Mouse (Mus musculus): ENCODE measurements at regions not wholly inside any gene's neighbourhood (a gene's known extent, or its start where the extent isn't known, plus 50 kb on each side); places are given as distances from the start of the nearest gene placed in this dataset.

DNA sequence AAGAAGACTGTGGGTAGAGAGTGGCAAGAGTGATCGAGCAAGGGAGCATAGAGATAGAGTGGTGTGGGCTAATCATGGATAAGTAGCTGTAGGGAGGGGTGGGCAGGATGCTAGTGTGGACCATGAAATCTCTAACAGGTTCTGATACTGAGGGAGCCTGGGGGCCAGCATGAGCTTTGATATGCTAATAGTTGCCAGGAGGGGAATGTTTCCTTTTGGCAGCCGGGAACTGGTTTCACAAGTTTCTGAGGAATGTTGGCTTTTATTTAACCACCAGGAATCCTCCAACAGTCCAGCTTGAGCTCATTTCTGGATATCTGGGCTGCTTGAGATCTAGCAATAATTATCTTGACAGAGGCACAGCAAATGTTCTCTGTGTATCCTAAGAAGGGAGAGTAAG is 167.7 kb upstream of the Fggy start:
- TF ChIP-seq CTCF (IDR thresholded peaks at IDR 0.05; ENCODE audit: extremely low read depth, insufficient read length, insufficient replicate concordance, low read depth, low read length) (no peak), POLR2A (IDR thresholded peaks at IDR 0.05; ENCODE audit: low read depth, low read length) (no peak)
